Mouse (Mus musculus) liver, embryonic 11.5 days (tissue): Measurements from ENCODE around the gene Dlg2. TPM values are rescaled to one million over a fixed set of nuclear protein-coding genes. Genes with fewer than 3 reads are reported as not detected.
"Not testable (repeated sequence)": the region's sequence is repeated elsewhere in the genome, so short reads cannot be mapped to it uniquely, and the experiment has no call there.

Source experiments
- ATAC-seq: fragments of 200-750 bp; cut with Nextera tagmentation; replicated peaks from 2 replicates; pipeline ENCODE4 v1.8.0; 2017; ENCODE audit warnings: moderate number of reproducible peaks, mild to moderate bottlenecking, moderate TSS enrichment, moderate library complexity; ENCODE audit not compliant: low FRiP score
- DNase-seq: peaks from one replicate; pipeline ENCODE4 v3.0.0-alpha.2; 2017; ENCODE audit warnings: low spot score
- H3K27ac ChIP-seq: fragments of 300-500 bp; sonication (generic); 2 replicates; pipeline ENCODE4 v1.5.1; 2014; ENCODE audit warnings: mild to moderate bottlenecking, low read depth, low read length, control low read depth
- H3K27me3 ChIP-seq: fragments of 300-500 bp; sonication (generic); replicated peaks from 2 replicates; pipeline ENCODE4 v1.6.1; 2014; ENCODE audit warnings: low read length, mixed read lengths; ENCODE audit not compliant: control insufficient read depth, insufficient read depth
- H3K36me3 ChIP-seq: fragments of 300-500 bp; sonication (generic); 2 replicates; pipeline ENCODE4 v1.6.1; 2014; ENCODE audit warnings: mild to moderate bottlenecking, low read length, moderate library complexity, mixed read lengths; ENCODE audit not compliant: control insufficient read depth, insufficient read depth
- H3K4me1 ChIP-seq: fragments of 300-500 bp; sonication (generic); replicated peaks from 2 replicates; pipeline ENCODE4 v1.6.1; 2014; ENCODE audit warnings: low read length, mixed read lengths; ENCODE audit not compliant: control insufficient read depth, insufficient read depth
- H3K4me2 ChIP-seq: fragments of 300-500 bp; sonication (generic); 2 replicates; pipeline ENCODE4 v1.6.1; 2014; ENCODE audit warnings: mild to moderate bottlenecking, control low read depth, moderate library complexity
- H3K4me3 ChIP-seq: fragments of 300-500 bp; sonication (generic); 2 replicates; pipeline ENCODE4 v1.5.1; 2014; ENCODE audit warnings: low read depth, low read length, control low read depth
- H3K9ac ChIP-seq: fragments of 300-500 bp; sonication (generic); 2 replicates; pipeline ENCODE4 v1.6.1; 2014; ENCODE audit warnings: low read depth, low read length, control low read depth
- H3K9me3 ChIP-seq: fragments of 300-500 bp; sonication (generic); 2 replicates; pipeline ENCODE4 v1.6.1; 2016; ENCODE audit warnings: low read length, inconsistent platforms, mixed read lengths; ENCODE audit not compliant: control insufficient read depth
- WGBS: fragments of 180-500 bp; shearing (Covaris S2); extraction: QIAGEN DNeasy Blood & Tissue Kit; methylation state at CpG from one replicate; pipeline ENCODE4 v1.1.7; 2014; 5-methylcytosine and 5-hydroxymethylcytosine counted together
- polyA plus RNA-seq: library from polyadenylated mRNA; unstranded; fragments of >200 nt; fragmentation: Nextera tagmentation; extraction: Ambion mirVana; gene quantifications from 2 replicates; pipeline ENCODE4 v1.2.1, GENCODE M21; 2014

The Dlg2 gene
- polyA plus RNA-seq, 1 experiment from 2014 or later = 0.96 TPM

DNA sequence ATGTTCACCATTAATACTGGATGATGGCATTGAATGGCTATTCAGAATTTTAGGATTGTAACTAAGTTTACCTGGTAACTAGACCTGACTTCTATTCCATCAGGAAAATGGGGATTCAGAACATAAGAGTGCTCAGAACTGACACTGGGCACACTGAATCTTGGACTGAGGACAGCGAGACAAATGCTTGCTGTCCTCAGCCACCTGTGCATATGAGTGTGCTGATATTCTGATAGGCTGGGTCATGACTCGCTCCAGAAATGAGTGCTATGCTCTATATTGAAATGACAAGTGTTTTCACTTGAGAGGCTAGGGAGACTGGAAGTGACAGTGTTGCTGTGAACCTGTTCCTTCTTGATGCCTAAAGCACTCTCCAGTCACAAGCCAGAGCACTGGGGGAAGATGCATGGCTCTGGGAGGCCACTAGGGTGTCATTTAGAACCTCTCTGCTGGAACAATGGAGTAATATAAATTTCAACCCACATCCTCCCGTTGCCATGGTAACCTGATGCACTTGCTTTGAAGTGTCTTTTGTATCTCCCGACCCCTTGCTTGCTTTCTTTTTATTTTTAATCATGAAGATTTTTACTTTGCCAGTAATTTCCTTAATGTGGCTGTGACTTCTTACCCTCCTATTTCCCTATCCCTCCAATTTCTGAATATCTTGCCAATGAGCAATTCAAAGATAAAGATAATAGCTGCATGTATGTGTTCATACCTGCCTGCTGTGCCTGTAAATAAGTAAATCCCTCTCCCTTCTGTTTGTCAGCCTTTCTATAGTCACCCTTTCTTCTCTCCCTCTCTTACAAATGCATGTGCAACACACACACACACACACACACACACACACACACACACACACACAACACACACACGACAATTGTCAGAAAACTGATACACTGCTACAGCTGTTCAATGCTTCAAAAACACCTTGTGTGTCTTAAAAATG, 367.1 kb downstream of the Dlg2 start:
- DNase-seq = no peak
- no peak overlapping the region for H3K4me3 ChIP-seq
- WGBS = 60% methylated on average over 5 of the region's 5 CpGs
- no peak for ATAC-seq
- H3K27me3 ChIP-seq = no peaks in the 10 kb centered on the region
- no peak overlapping the region for H3K27ac ChIP-seq
- H3K9me3 ChIP-seq = no peaks in the 10 kb centered on the region
- H3K36me3 ChIP-seq = no peaks in the 10 kb centered on the region
- no peaks in the 10 kb centered on the region for H3K4me1 ChIP-seq
- H3K9ac ChIP-seq = no peak overlapping the region
- no peak overlapping the region for H3K4me2 ChIP-seq

DNA sequence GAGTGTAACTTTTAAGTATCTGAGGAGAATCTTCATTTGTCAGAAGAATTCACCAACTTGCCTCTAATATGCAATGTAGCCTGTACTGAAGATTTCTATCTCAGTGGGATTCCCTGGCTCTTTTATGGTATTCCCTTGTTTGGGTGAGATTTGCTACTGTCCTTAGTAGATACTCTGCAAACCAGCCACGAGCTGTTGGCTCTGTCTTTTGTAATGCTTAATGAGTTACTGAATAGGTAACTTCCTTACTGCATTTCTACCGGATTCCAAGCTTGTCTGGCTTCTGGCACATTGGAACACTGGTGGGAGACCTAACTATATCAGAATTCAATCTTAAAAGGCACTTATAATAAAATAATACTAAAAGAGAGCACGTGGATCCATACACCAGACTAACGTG, 400.3 kb downstream of the Dlg2 start:
- H3K27me3 ChIP-seq, H3K4me3 ChIP-seq, DNase-seq, H3K27ac ChIP-seq, ATAC-seq, H3K9me3 ChIP-seq, H3K4me1 ChIP-seq, H3K9ac ChIP-seq, H3K4me2 ChIP-seq, H3K36me3 ChIP-seq: not testable (repeated sequence)
- WGBS = 60% methylated on average over 4 of the region's 4 CpGs

DNA sequence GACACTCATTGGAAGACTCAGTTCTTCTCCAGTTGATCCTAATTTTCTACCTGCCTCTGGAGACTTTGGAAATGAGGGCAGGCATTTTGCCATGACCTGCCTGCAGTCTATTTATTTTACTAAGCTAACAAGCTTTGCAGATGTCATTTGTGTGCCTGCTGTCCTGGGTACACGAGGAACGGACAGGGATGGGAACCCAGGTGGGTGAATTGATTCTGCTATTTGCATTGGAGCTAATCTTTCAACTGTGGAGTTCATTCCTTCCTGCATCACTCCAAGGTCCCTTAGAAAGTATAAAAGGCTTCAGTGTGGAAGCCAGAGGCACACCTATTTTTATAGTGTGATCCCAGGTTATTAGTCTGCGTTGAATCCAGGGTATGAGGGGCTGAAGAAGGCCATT, 406.3 kb downstream of the Dlg2 start:
- no peak overlapping the region for H3K9ac ChIP-seq
- H3K36me3 ChIP-seq = no peaks in the 10 kb centered on the region
- no peaks in the 10 kb centered on the region for H3K27me3 ChIP-seq
- WGBS = 52% methylated on average over 3 of the region's 3 CpGs
- DNase-seq (no peak), ATAC-seq (no peak)
- no peak overlapping the region for H3K4me3 ChIP-seq
- H3K4me2 ChIP-seq = no peak overlapping the region
- H3K9me3 ChIP-seq = no peaks in the 10 kb centered on the region
- H3K4me1 ChIP-seq = no peaks in the 10 kb centered on the region
- no peak overlapping the region for H3K27ac ChIP-seq

DNA sequence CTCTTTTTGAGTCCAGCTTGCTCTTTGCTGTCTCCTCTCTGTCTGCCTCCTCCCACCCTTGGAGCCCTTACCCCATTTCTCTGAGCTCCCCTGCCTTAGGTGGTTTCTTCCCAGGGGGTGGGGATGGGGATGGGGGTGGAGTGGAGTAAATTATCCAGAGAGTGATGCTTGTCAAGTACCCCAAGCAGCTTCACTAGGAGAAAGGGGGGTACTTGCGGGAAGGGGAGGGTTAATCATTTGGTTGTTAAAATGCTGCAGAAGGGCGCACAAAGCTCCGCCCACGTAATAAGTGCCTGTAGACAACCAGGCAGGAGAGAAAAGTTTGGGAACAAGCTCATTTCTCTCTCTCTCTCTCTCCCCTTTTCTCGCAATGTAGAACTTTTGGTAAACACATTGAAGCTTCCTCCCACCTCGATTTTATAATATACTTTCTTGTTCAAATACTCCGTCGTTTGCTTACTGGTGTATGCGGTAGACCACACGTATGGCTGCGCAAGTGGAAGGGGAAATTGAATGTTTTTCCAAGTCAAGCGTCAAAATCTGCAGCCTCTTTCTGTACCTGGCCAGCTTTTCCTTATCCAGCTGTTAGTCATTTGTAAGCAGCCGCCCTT, 410.0 kb downstream of the Dlg2 start:
- H3K9ac ChIP-seq = no peak overlapping the region
- ATAC-seq (no peak), DNase-seq (no peak)
- peak overlapping the region; percentile 2 for H3K4me3 ChIP-seq
- H3K9me3 ChIP-seq = no peaks in the 10 kb centered on the region
- no peaks in the 10 kb centered on the region for H3K4me1 ChIP-seq
- WGBS = 2% methylated on average over 13 of the region's 13 CpGs
- no peaks in the 10 kb centered on the region for H3K27me3 ChIP-seq
- H3K36me3 ChIP-seq = no peaks in the 10 kb centered on the region
- no peak overlapping the region for H3K27ac ChIP-seq
- H3K4me2 ChIP-seq = peak overlapping the region; percentile 56

DNA sequence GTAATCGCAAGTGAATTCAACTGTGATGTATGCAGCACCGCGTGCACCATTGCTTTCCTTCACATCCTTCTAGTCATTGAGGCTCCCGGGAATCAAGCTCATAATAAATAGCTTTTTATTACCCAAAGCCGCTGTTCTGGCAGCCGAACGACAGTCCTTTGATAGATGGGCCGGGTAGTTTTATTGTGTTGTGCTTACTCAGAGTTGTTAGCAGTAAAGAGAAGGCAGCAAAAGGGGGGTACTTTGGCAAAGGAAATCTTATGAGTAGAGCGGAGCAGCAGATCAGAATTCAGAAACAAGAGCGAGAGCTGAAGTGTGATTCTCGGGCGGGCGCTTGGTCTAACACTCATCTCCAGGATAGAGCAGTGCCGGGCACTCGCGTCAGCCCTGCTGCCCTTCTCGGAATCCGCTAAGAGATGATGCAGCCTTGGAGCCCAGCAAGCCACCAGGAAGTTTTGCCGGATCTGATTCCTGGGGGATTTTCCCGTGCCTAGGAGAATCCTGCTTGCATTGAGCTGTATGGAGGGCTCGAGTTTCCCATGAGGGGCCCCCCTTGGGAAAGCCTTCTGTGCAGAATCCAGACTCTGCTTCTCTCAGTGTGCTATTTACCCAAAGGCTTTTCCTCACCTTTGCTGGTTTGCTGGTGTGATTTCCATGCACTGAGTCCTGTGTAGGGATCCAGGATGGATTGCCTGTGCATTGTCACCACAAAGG, 410.7 kb downstream of the Dlg2 start:
- Histone ChIP-seq H3K9me3 (no peaks in the 10 kb centered on the region), H3K9ac (no peak overlapping the region), H3K27ac (no peak overlapping the region), H3K4me1 (no peaks in the 10 kb centered on the region), H3K4me3 (peak overlapping the region; percentile 2), H3K27me3 (no peaks in the 10 kb centered on the region), H3K36me3 (no peaks in the 10 kb centered on the region), H3K4me2 (peak overlapping the region; percentile 56)
- 3% methylated on average over 21 of the region's 21 CpGs for WGBS
- DNase-seq (peak; percentile 53), ATAC-seq (no peak)

DNA sequence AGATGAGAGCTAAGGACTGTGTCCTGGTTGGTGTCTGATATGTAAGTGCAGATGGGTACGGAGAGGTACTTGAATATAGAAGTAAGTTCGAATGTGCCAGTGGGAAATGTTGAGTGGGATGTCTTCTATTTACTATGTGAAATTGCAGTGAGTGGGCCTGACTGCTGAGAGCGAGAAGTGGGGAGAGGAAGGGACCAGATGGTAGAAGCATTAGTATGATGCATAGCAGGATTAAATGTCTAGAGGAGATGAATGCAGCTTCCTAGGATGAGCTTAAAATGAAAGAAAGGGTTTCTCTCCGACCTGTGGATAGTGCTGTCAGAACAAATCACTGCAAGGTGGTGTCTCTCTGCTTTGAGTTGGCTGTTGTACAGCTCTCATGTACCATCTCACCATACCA, 451.0 kb downstream of the Dlg2 start:
- DNase-seq = no peak
- no peaks in the 10 kb centered on the region for H3K9me3 ChIP-seq
- no peak overlapping the region for H3K4me2 ChIP-seq
- no peak overlapping the region for H3K4me3 ChIP-seq
- H3K4me1 ChIP-seq = no peaks in the 10 kb centered on the region
- no peaks in the 10 kb centered on the region for H3K36me3 ChIP-seq
- H3K27me3 ChIP-seq = no peaks in the 10 kb centered on the region
- ATAC-seq = no peak
- no peak overlapping the region for H3K9ac ChIP-seq
- H3K27ac ChIP-seq = no peak overlapping the region
- WGBS = 75% methylated on average over 4 of the region's 4 CpGs

DNA sequence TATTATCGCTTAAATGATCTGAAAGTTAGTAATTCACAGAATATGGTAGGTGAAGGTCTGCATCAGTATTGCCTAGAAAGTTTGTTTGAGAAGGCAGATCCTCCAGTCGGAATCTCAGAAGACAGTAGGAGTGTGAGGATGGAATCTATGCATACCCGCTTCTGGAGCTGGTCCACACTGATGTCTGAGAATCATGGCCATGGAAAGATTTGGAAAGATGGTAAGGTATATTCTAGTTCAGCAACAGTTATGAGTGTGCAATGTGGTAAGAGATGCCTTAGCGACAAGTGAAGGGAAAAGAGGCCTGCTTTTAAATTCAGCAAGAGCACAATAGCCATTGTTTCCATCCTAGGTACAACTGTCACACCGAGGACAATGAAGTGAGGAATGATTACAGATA, 464.3 kb downstream of the Dlg2 start:
- ATAC-seq = no peak
- no peak for DNase-seq
- Histone ChIP-seq H3K9ac (no peak overlapping the region), H3K27ac (no peak overlapping the region), H3K9me3 (no peaks in the 10 kb centered on the region), H3K27me3 (no peaks in the 10 kb centered on the region), H3K36me3 (no peaks in the 10 kb centered on the region), H3K4me2 (no peak overlapping the region), H3K4me3 (no peak overlapping the region), H3K4me1 (no peaks in the 10 kb centered on the region)
- 87% methylated on average over 5 of the region's 5 CpGs for WGBS

DNA sequence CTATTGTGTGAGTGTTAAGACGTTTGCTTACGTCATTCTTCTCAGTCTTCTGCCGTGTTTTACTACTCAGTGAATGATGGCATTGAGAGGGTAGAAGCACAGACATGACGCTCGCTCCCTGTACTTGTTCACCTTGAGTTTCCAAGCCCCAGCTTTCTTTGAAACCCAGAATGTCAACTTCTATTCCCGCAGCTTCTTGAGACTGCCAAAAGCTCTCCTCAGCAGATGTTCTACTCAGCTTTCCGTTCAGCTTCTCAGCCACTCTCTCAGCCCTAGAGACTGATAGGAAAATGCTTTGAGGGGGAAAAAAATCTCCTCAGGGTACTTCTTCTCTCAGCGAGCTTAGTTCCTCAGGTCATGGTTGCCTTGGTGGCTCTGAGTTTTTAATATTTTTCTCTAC, 470.6 kb downstream of the Dlg2 start:
- no peak for ATAC-seq
- H3K9me3 ChIP-seq = no peaks in the 10 kb centered on the region

More for the DNA sequence above, 470.6 kb downstream of the Dlg2 start:
- no peak overlapping the region for H3K4me2 ChIP-seq
- no peak overlapping the region for H3K9ac ChIP-seq
- H3K4me1 ChIP-seq = no peaks in the 10 kb centered on the region
- DNase-seq = no peak
- H3K36me3 ChIP-seq = no peaks in the 10 kb centered on the region
- WGBS = 72% methylated on average over 8 of the region's 8 CpGs
- no peak overlapping the region for H3K4me3 ChIP-seq
- H3K27ac ChIP-seq = no peak overlapping the region
- H3K27me3 ChIP-seq = no peaks in the 10 kb centered on the region
